In genomic region chr10:43409506-43410230, GRCm38 (mm10) we compare ENCODE assay signal across 20 mouse cellular contexts.
DNase-seq lines count a peak whose midpoint lies in the region; ATAC-seq lines count a peak whose summit lies in the region.
"Had no signal": no experiment of that assay in that cellular context is flagged by ENCODE, and none has a peak within 500 bp of the region (broad histone marks: within the 10 kb centered on the region; RNA-seq: fewer than 3 reads in every experiment).

No protein-coding gene starts in this region.

- intact Hi-C loops in left cerebral cortex, postnatal 4 days (cut with DNase I): no loop called here

- no peak for DNase-seq in lung, postnatal 25 days (ENCODE audit: low spot score)
- DNase-seq in heart, adult 8-10 months (ENCODE audit: low spot score): peak; percentile 33
- no peak for DNase-seq in left cerebral cortex, postnatal 4 days
- no peak for DNase-seq in frontal cortex, postnatal 14 days (ENCODE audit: low spot score in 2 of 2)
- DNase-seq: adrenal gland, postnatal 25 days; cerebellum, adult 9-11 months; gastrocnemius, postnatal 25 days; kidney, adult 9 months; liver; lung, adult 18-20 months; spleen, adult 18-20 months; thymus, adult 18-20 months had no signal

- no peak overlapping the region for H3K4me3 ChIP-seq in lung, embryonic 16.5 days (ENCODE audit: low read length)
- no peak overlapping the region for H3K4me3 ChIP-seq in heart, embryonic 15.5 days
- no peak overlapping the region for H3K4me3 ChIP-seq in midbrain, embryonic 16.5 days (ENCODE audit: low read depth, low read length)
- H3K4me3 ChIP-seq: myocyte; neural tube, embryonic 15.5 days had no signal

- no peak overlapping the region for H3K4me2 ChIP-seq in lung, embryonic 16.5 days (ENCODE audit: low read depth, low read length)
- H3K4me2 ChIP-seq in heart, embryonic 15.5 days: no peak overlapping the region
- H3K4me2 ChIP-seq in midbrain, embryonic 16.5 days (ENCODE audit: low read length): no peak overlapping the region
- H3K4me2 ChIP-seq: neural tube, embryonic 15.5 days had no signal

- H3K9me3 ChIP-seq in lung, embryonic 16.5 days (ENCODE audit: control insufficient read depth, low read length): no peaks in the 10 kb centered on the region
- no peaks in the 10 kb centered on the region for H3K9me3 ChIP-seq in heart, embryonic 15.5 days (replicated peaks)
- H3K9me3 ChIP-seq in midbrain, embryonic 16.5 days (replicated peaks; ENCODE audit: control insufficient read depth, low read length, poor library complexity, severe bottlenecking): no peaks in the 10 kb centered on the region
- H3K9me3 ChIP-seq: neural tube, embryonic 15.5 days had no signal

- 0 out of 2 replicates have a peak, but pooled peaks have one; percentile 43 for ATAC-seq in lung, embryonic 16.5 days (ENCODE audit: low read depth)
- peak; percentile 53; the same call in 1 of the 2 replicates for ATAC-seq in heart, embryonic 15.5 days (replicated peaks; ENCODE audit: insufficient number of reproducible peaks, insufficient read depth, low FRiP score, low read depth)
- ATAC-seq in midbrain, embryonic 16.5 days: peak; percentile 42
- ATAC-seq: activated CD4-positive, CD25-positive, alpha-beta regulatory T cell, adult 4 months; inflammation-experienced regulatory T-cells, adult 6 months; Patski had no signal

- H3K27ac ChIP-seq in lung, embryonic 16.5 days (ENCODE audit: low read length): no peak overlapping the region
- H3K27ac ChIP-seq in heart, embryonic 15.5 days: peak overlapping the region; percentile 76
- no peak overlapping the region for H3K27ac ChIP-seq in midbrain, embryonic 16.5 days (ENCODE audit: low read length)
- H3K27ac ChIP-seq: neural tube, embryonic 15.5 days had no signal

- WGBS in lung, embryonic 16.5 days: 78% methylated on average over 10 of the region's 10 CpGs
- WGBS in heart, embryonic 15.5 days: 55% methylated on average over 10 of the region's 10 CpGs
- 68% methylated on average over 10 of the region's 10 CpGs for WGBS in midbrain, embryonic 16.5 days

- no peak overlapping the region for H3K9ac ChIP-seq in lung, embryonic 16.5 days (ENCODE audit: low read length)
- H3K9ac ChIP-seq in heart, embryonic 15.5 days: no peak overlapping the region
- no peak overlapping the region for H3K9ac ChIP-seq in midbrain, embryonic 16.5 days (ENCODE audit: low read depth, low read length)
- H3K9ac ChIP-seq: neural tube, embryonic 15.5 days had no signal

- H3K4me1 ChIP-seq in lung, embryonic 16.5 days (replicated peaks; ENCODE audit: control insufficient read depth, insufficient read depth, low read length): 0 out of 2 replicates have a peak, but pooled peaks cover 3% of the 10 kb centered on the region
- peaks cover 17% of the 10 kb centered on the region for H3K4me1 ChIP-seq in heart, embryonic 15.5 days (replicated peaks)
- H3K4me1 ChIP-seq in midbrain, embryonic 16.5 days (ENCODE audit: control insufficient read depth, insufficient read depth, low read length): no peaks in the 10 kb centered on the region
- H3K4me1 ChIP-seq: neural tube, embryonic 15.5 days had no signal

- H3K36me3 ChIP-seq in lung, embryonic 16.5 days (ENCODE audit: control insufficient read depth, insufficient read depth, low read length): no peaks in the 10 kb centered on the region
- no peaks in the 10 kb centered on the region for H3K36me3 ChIP-seq in heart, embryonic 15.5 days
- no peaks in the 10 kb centered on the region for H3K36me3 ChIP-seq in midbrain, embryonic 16.5 days (ENCODE audit: control insufficient read depth, insufficient read depth, low read length)
- H3K36me3 ChIP-seq: neural tube, embryonic 15.5 days had no signal

- no peaks in the 10 kb centered on the region for H3K27me3 ChIP-seq in lung, embryonic 16.5 days (ENCODE audit: control insufficient read depth, insufficient read depth, low read depth, low read length)
- H3K27me3 ChIP-seq in heart, embryonic 15.5 days: no peaks in the 10 kb centered on the region
- no peaks in the 10 kb centered on the region for H3K27me3 ChIP-seq in midbrain, embryonic 16.5 days (ENCODE audit: control insufficient read depth, insufficient read depth, low read depth, low read length)
- H3K27me3 ChIP-seq: neural tube, embryonic 15.5 days; Patski had no signal
